Mouse (Mus musculus) left cerebral cortex, postnatal 14 days (tissue): ENCODE measurements around the gene Mark2. TPM values are rescaled to one million over a fixed set of nuclear protein-coding genes. Genes with fewer than 3 reads are reported as not detected.

Experiments
- DNase-seq, 2 experiments: peaks; one replicate each; pipeline ENCODE4 v3.0.0; 2021 to 2022; ENCODE audit warnings: low spot score in 2 of 2, mixed read lengths in 1 of 2
- intact Hi-C: fragments of 180-260 bp; cut with DNase I; formaldehyde crosslinking; loops from one replicate; pipeline ENCODE4 v1.15.1; 2025
- total RNA-seq, 2 experiments: library from RNA; stranded (reverse); gene quantifications; 2 replicates each; pipeline ENCODE4 v1.2.3; 2021

Gene Mark2
- total RNA-seq, 2 experiments from 2014 or later: 136 to 140 TPM

DNA sequence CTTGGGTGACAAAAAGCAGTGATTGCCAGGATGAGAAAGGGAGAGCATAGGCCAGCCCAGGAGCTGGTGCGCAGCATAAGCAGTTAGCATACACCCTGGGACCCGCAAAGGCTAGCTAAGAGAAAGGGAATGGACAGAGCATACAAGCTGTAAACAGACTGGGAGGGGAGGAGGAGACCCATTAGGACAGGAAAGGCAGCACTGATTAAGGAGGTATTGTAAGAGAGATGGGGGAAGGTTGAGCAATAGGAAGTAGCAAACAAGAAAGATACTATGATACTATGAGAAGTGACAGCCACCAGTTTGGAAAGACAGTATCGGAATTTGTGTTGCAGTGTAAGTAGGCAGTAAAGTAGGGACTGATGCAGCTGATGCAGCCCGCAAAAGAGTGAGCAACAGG, 1.8 kb downstream of the Mark2 start:
- DNase-seq: no peak
- intact Hi-C loops: loop anchor here (2.0 to 10.0 kb wide), 4 partner anchors 61 to 285 kb away; partner anchors contain the start of genes 2700081O15Rik, Macrod1 and Rcor2

DNA sequence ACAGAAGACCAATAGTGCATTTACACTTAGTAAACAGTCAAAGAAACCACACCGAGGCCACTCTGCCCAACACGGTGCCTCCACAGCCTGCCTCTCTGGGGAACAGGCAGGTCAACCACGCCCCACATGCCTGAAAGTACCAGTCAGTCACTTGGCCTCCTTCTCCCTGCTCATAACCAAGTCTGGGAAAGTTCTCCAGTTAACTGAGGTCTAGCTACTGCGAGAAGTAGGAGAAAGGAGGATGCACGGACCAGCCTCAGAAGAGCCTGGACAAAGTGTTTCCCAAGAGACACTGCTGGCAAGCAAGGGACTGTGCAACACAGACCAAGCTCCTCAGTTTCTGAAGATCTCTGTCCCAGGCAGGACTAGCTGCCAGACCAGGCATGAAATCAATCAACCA, 2.6 kb downstream of the Mark2 start:
- no peak for DNase-seq
- intact Hi-C loops: no loop called here

DNA sequence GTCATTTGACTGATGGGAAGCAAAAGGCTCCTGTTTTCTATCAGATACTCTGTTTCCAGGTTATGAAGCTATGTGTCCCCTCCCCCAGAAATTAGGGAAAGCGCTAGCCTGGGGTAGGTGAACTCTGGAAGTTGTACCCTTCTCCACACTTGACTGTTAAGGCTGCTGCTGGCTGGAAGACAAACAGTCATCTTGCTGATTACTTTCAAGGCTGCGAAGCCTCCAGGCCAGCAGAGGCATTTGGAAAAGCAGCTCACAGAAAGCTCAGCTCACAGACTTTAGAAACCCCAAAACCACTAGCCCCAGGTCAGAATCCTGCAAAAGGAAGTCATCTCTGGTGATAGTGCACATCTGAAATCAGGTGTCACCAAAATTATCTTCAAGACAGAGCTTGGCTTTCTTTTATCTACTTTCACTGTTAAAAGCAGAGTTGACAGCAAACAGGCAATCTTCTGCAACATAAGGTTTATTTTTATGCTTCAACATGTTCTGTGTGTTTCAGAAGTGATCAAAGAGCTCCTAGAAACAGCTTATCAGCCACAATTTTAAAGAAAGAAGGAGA, 3.8 kb downstream of the Mark2 start:
- intact Hi-C loops: no loop called here
- no peak for DNase-seq

DNA sequence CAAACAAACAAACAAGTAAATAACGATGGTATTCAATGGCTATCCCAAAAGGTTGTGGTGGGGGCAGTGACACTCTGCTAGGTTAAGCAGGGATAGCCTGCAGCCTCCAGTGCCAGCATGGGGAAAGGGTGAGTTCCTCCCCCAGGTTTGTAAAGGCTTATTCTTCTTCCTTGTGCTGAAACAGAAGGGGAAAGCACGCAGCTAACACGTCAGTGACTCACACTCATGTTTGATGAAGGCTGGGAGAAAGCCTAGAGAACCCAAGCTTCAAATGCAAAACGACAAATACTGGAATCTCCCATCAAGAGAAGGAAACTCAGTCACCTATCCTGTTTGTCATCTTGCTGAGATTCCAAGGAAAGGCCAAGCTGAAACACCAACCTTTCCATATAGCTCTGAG, 6.0 kb downstream of the Mark2 start:
- peak; percentile 26 to 38 for DNase-seq
- intact Hi-C loops: no loop called here

DNA sequence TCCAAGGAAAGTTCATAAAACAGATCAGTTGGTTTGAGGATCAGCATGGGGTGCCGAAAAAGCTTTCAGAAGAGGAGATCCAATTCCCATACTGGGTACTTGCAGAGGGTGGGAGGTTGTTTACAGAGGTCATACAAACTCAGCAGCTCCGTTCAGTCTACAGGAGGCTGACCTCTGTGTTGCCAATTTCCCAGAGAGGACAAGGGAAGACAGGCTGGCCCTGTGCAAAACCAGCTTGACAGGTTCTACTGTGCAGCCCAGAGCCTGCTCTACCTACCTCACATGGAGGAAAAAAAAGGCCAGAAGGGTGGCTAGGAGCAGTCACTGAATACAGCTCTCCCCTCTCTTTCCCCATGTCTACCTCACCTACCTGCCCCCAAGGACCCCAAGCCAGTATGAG, 7.6 kb downstream of the Mark2 start:
- intact Hi-C loops: no loop called here
- DNase-seq: no peak

DNA sequence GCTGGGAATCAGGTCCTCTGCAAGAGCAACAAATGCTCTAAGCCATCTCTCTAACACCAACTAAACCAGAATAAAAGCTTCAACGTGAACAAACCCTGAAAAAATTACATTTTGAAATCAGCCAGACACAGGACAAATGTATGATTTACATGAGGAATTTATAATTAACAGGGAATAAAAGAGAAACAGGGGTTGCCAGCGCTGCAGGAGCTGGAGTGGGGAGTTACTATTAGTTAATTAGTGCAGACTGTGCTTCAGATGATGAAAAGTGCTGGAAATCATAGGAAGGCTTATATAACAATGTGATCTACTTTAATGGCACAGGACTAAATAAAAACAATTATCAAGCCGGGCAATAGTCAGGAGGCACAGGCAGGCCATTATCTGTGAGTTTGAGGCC, 20.3 kb downstream of the Mark2 start:
- intact Hi-C loops: no loop called here
- DNase-seq: no peak

DNA sequence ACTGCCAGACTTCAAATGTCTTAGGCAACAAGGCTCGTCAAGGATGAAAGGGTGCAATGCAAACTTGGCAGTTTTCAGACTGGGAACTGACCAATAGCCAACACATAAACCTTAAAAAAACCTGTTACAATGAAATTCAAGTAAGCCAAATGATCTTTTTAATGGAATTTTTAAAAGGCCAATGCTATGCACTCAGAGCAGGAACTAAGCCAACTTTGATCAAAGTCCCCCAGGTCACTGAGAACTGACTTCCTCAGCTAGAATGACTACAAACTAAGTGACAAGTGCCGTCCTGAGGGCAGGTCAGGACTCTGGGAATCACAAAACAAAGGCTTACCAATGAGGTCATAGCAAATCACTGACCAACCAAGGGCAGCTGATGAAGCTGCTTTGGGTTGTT, 21.5 kb downstream of the Mark2 start:
- no peak for DNase-seq
- intact Hi-C loops: no loop called here

DNA sequence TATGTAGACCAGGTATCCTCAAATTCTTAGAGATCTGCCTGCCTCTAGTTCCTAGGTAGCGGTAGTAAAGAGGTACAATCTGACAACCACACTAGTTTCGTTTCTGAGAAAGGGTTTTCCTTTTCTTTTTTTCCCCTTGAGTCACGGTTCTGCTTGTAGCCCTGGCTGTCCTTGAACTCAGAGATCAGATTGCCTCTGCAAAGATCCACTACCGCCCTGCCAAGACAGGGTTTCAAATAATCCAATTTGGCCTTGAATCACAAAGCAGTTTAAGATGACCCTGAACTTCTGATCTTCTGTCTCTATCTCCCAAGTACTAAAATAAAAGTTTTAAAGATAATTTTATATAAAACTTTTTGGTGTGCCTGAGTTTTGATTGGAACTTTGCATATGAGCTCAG, 23.9 kb downstream of the Mark2 start:
- intact Hi-C loops: no loop called here
- DNase-seq: no peak

DNA sequence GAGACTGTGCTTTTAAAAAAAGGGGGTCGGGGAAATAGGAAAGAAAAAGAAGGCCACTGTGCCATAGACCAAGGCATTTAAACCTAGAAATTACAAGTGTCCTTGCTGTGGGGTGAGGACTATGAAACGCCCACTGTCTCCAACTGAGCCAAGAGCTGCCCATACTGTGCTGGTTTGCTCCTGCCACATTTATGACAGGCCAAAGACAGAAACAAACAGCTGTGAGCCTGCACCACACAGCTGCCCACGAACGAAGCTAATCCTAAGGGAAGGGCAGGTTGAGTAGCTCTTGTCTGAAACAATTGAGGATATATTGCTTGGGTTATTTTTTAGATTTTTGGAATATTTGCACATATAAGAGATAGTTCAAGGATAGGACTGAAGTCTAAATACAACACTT, 24.8 kb downstream of the Mark2 start:
- intact Hi-C loops: no loop called here
- no peak for DNase-seq

DNA sequence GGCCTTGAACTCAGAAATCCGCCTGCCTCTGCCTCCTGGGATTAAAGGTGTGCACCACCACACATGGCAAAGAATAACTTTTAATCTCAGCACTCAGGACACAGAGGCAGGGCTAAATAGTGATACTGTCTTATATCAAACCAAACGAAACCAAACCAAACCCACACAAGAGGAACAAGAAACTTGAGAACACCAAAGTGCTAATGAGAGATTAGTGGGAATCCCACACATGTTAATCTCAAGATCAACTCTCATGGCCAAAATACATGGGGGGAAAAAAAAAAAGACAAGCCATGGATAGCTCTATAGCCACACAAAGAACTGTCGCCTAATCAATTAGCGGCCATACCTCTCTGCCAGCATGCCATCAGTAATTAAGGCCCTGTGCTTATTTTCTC, 26.1 kb downstream of the Mark2 start:
- intact Hi-C loops: no loop called here
- no peak for DNase-seq

DNA sequence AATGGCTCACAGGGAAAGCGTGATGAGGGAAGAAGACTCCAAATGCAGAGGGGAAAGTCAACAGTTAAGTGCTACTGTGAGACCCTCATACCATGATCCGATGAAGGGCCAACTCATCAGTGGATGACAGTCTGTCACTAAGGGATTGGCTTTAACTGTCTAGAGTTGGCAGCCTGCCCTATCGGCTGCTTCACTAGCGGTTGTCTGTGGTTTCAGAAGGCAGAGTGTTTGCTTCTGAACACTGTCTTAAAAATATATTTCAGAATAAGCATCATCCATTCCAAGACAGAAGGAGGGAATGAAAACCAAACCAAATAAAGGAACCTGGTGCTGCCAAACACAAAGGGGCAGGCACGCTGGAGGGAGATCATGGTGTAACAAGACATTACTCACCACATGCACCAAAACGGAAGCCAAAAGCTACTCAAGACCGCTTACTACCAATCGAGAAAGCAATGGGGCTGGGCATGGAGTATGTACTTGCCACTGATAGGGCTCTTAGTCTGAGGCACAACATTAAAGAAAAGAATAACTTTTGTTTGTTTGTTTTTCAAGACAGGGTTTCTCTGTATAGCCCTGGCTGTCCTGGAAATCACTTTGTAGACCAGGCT, 26.6 kb downstream of the Mark2 start:
- intact Hi-C loops: no loop called here
- DNase-seq: peak; percentile 61 to 67

DNA sequence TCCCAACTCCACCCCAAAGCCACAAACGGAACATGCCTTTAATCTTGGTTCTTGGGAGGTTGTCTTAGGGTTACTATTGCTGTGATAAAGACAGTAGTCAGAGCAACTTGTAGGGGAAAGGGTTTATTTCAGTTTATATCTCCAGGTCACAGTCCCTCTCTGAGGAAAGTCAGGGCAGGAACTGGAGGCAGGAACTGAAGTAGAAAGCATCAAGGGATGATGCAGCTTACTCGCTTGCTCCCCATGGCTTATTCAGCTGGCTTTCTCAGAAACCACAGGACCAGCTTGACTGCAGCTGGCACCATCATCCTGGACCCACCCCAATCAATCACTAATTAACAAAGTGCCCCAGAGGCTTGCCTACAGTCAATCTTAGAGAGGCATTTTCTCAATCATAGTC, 28.0 kb downstream of the Mark2 start:
- intact Hi-C loops: no loop called here

DNA sequence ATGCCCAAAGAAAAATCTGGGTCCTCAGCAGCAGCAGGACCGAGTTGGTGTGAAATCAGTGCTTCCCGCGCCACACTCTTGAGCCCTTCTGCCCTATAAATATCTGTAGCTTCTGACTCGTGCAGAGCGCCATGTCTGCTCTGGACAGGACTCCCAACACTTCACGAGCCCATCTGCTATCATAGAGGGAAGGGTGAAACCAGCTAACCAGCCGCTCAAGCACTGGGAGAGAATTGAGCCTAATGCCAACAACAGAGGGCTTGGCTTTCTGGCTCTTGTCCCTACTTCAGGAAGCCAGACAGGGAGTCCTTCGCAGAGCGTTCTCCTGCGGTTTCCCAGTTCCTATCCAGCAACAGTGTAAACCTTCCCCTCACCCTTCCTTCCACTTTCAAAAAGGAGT, 30.4 kb downstream of the Mark2 start:
- no peak for DNase-seq
- intact Hi-C loops: no loop called here

More for the DNA sequence above, 28.0 kb downstream of the Mark2 start:
- DNase-seq: no peak

DNA sequence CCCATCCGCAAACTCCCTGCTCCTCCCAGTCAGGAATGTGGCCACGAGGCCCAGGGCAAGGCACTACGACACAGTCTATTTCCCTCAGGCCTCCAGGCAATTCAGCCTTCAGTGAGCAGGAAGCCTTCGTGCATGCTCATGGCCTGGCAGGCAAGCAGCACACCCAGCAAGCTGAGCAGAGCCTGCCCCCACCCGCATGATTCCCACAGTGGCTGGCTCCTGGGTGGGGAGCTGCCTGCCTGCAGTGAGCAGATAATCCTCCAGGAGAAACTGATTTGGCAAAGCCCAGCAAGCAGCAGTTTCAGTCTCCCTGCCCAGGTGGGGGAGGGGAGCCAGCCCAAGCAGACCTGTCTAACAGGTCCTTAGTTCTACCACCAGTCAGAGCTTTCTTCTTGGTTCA, 31.0 kb downstream of the Mark2 start:
- intact Hi-C loops: no loop called here

DNA sequence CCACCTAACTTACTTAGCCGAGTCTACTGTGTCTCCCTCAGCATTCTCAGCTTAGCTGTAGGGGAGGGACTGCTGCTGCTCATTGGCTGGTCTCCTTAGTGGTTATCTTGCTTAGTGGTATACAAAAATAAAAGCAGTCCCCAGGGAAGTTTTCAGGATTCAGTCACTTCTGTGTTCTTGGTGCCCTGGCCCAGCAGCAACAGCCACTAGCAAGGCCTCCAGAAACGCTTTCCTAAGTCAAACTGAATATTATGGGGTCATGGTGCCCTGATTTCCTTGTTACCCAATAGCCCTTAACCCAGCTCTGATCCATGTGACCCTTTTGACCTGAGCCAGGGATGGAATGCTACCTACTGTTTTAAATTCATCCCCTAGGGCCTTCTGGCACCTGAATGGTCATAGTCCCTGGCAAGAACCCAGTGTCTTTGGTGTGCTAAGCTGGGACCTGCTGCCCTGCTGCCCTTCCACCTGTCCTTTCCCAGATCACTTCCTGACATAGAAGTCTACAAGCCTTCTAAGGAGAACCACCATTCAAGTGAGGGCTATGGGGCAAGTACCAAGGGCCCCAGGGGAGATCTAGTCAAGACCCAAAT, 31.8 kb downstream of the Mark2 start:
- intact Hi-C loops: no loop called here

More for the DNA sequence above, 31.0 kb downstream of the Mark2 start:
- DNase-seq: peak; percentile 47 to 55

DNA sequence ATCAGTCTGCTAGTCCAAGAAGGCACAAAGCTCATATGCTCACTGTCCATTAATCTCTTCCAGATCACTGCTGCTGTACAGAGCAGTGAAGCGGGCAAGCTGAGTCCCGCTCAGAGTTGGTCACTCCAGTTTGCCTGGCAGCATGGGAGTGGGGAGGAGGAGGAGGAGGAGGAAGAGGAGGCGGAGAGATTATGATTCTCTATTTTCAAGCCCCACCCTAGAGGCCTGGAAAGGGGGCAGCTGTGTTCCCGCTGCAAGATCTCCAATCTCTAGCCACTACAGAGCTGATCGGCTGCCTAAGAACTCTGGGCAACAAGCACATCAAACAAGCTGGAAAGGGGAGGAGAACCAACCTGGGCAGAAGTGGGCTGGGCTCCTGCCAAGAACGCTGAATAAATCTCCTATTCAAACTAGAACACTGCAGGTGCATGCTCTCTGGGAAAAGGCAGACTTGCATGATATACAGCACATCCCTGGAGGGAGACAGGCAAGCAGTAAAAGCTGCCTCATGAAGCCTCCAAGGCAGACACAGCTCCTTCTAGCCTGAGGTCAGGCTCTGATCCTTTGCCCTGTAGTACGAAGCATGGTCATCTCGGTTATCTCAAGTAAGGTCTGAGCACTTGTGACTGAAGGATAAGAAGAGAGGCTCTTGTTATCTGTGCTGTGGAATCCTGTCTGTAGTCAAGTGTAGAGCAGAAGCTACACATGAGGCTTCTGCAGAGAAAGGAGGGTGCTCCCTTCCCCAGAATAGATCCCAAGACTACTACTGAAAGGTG, 33.5 kb downstream of the Mark2 start:
- peak; percentile 41 to 45 for DNase-seq
- intact Hi-C loops: no loop called here

More for the DNA sequence above, 31.8 kb downstream of the Mark2 start:
- DNase-seq: no peak

DNA sequence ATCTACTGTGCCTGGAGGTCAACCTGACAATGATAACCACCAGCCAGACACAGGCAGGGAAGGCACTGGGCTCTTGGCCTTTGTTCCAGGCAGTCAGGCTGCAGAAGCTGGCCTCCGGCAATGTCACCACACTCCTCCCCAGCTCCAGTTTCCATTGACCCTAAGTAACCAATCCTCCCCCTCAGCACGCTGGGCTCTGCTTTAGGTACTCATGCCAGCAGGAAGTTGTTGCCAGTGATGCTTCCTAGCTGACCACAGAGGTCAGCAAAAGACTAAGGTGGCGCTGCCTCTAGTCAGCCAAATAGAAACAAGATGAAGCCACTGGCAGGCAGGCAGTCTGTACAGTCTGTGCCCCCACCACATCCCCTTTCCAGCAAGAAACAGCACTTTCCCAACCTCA, 34.7 kb downstream of the Mark2 start:
- intact Hi-C loops: no loop called here
- DNase-seq: no peak

DNA sequence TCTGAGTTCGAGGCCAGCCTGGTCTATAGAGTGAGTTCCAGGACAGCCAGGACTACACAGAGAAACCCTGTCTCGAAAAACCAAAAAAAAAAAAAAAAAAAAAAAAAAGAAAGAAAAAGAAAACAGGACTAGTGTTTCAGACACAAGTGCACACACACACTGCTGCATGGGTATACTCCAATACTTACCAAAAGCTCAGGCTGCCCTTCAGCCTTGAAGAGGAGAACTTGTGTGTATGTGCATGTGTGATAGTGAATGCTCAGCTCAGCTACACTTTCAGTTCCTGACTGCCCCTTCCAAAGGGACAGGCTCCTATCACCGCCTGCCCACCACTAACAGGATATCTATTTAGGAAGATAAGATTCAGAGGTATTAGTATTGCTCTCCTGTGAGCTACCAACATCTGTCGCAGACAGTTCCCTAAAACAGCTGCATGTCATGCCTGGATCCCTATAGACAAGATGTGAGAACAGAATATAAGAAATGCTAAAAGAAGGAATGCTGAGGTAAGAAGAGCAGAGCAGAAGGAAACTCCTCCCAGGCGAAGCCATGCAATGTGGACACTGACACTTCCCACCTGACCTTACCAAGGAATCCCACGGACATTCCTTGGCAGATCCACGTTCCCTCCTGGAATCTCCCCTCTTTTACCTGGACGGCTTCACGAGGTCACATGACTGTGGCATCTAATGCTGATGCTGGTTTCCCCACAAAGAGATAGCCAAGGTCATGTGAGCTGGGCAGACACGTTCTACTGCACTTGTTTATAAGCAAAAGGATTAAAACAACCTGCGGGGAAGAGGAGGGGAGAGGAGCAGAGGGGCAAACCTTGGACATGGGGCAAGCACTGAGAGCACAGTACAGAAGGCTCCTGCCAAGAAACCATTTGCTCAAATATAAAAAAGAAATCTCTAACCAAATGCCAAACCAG, 36.0 kb downstream of the Mark2 start:
- intact Hi-C loops: no loop called here
- DNase-seq: no peak

DNA sequence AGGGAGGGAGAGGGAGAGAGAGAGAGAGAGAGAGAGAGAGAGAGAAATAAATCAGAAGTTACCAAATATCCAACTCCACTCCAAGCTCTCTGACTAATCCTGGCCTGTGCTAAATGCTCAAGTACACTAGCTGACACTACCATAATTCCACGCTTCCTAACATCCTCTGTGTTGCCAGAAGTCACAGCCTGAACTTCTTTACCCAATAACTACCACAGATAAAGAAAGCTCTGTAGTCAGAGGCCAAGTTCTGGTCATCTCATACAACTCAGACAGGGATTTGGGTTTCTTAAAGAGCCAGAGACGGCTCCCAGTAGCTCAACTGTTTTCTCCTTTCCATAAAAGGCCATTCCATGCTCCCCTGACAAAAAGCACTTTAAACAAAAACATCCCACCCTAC, 36.9 kb downstream of the Mark2 start:
- intact Hi-C loops: no loop called here

DNA sequence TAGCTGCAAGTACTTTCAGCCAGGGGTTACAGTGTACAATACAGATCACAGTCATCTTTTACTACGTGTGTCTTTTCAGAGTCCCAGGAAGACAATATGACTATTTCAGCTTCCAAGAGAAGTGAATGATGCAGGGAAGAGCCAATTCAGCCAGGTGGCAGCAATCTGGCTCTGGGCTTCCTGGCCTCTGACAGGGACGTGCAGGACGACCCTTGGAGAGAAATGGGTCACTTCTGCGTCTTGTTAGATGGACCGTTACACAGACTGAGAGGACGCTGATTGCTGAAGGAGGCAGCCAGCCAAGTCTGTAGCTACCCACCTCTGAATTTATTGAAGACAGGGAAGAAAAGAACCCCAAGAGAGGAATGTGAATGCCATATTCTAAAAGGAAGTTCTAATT, 37.9 kb downstream of the Mark2 start:
- no peak for DNase-seq
- intact Hi-C loops: no loop called here

More for the DNA sequence above, 36.9 kb downstream of the Mark2 start:
- DNase-seq: no peak
